Mouse (Mus musculus): ENCODE results near the gene Cuedc2.
A peak's percentile ranks its signal among the peaks of the same experiment; 100 is the strongest.

GRCm38 (mm10) chr19:46338331-46338936, at the start of gene Cuedc2:
- peak; percentile 80 for TF ChIP-seq CTCF (IDR thresholded peaks at IDR 0.05; ENCODE audit: low read depth)
- peak; percentile 67 for TF ChIP-seq EP300 (optimal IDR thresholded peaks at IDR 0.05)

All from stomach, postnatal 0 days (tissue).